Mouse (Mus musculus) spleen, postnatal 14 days (tissue): ENCODE measurements around the gene Cr1l.
A peak's percentile ranks its signal among the peaks of the same experiment; 100 is the strongest.

Experiments used
- DNase-seq, 2 experiments: peaks; one replicate each; pipeline ENCODE4 v3.0.0; 2021 to 2022; ENCODE audit warnings: low spot score in 2 of 2

The Cr1l gene

GRCm38 (mm10) chr1:195130953-195131674 lies at the start of gene Cr1l:
Cr1l (minus strand) TSS chr1:195131586.
- DNase-seq, result peak; percentile 77 to 81

DNA sequence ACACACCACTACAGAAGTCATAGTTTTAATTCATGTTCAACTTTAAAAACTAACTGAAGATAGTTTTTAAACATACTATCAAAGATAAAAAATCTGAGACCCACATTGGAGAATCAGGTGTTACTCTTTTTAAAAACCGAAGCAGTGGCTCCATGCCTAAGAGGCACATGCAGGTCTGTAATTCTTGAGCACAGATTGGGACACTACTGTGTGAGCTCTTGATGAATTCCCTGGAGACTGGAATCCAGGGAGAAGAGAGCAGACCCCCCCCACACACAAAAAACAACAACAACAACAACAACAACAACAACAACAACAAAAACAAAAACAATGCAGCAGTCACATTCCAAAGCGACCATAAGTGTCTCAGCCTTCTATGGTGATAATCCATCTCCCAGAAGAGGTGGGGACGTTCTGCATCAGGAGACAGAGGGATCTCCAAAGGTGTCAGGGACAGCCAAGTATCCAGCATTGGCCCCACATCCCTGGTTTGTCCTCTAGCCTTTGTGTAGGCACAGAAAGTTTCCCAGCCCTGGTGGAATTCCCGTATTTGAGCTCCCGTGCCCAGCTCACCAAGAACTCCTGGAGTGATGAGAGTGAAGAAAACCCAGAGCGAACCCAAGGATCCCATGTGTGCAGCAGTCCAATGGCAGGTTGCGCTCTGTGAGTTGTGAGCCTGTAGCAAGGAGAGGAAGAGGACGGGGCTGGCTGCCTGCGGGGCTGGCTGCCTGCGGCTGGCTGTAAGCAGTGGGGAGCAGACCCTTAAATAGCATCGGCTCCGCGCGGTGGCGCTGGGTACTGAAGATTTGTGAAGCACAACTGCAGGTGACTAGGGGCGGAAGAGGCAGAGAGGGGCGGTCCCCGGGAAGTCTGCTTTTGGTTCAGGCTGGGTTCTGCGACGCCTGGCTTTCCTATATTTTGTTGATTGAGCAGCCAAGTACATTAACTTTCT lies 44.9 kb upstream of the Cr1l start, which contains the start of gene Cr2:
Gene Cr2, minus strand, starts transcription at position 737 of the 952 bp plus-strand sequence.
- DNase-seq, result peak; percentile 73 to 82

GRCm38 (mm10) chr1:195164996-195165755 lies 33.8 kb upstream of the Cr1l start:
- DNase-seq, result no peak

- DNase-seq, result no peak
Measured at GRCm38 (mm10) chr1:195132070-195132469, 684 bp upstream of the Cr1l start.

DNA sequence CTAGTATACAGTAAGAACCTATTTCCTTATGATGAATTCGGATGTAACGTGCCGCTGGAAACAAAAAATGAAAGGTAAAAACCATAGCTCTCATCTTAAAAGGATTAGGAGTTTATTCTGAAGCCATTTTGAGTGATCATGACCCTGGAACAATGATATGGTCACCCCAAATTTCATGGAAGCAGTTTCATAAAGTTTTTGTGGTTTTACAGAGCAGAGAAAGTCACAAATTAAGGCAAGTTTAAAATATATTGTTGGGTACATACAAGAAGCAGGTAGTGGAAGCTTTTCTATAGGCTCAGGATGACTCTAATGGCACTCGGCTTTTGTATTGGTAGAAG lies 259 bp upstream of the Cr1l start:
- no peak for DNase-seq

- DNase-seq, result no peak
Measured at GRCm38 (mm10) chr1:195130479-195130878, 907 bp downstream of the Cr1l start.

GRCm38 (mm10) chr1:195129867-195130266 lies 1.5 kb downstream of the Cr1l start:
- no peak for DNase-seq

GRCm38 (mm10) chr1:195114414-195114813 lies 17.0 kb downstream of the Cr1l start:
- DNase-seq, result no peak

DNA sequence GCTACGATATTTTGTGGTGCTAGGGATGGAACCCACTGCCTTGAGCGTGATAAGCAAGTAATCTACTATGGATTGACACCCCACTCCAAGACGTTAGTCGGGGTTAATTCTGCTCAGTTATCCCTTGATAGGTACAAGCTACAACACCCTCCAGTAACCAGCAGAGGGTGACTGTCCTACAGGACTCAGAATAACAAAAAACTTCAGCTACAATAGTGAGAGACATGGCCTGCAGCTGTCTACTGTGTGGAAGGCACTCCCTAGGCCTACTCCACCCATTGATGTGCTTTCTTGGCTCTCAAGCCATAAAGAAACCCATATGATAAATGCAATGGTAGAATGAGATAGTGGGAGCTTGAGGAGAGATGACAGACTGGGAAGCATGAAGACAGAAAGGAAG lies 17.8 kb downstream of the Cr1l start:
- DNase-seq, result no peak

DNA sequence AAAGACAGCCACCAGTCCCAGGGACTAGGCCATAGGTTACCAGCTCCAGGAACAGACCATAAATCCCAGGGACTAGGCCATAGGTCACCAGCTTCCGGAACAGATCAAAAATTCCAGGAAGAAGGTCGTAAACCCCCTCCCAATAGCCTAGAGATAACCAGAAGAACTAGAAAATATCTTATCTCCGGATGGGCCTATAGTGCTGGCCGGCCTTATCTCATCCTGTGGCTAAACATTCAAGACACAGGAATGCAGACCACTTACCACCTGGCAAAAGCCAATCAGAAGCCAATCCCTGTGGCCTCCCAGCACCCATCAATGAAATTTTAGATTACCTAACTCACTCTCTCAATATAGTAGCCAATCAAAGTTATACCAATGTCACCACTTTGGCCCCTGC lies 30.7 kb downstream of the Cr1l start:
- no peak for DNase-seq

DNA sequence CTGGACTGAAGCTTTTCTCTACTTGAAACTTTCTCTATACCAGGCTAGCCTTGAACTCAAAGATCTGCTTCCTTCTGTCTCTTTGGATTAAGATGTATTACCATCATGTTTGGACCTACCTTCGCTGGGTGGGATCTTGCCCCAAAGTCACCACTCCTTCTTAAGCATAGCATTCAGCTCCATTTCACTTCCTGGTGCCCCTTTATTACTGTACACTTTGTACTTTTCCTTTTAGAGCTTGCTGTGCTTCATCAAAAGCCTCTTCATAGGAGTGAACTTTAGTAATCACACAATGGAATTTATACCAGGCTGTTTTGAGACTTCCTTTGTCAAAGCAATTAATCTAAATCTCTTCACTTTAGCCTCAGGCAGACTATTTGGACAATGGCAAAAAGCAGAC lies 33.4 kb downstream of the Cr1l start:
- no peak for DNase-seq

- peak; percentile 51 to 60 for DNase-seq
Measured at GRCm38 (mm10) chr1:195092220-195092720, 39.1 kb downstream of the Cr1l start, which contains the start of gene Cd46. Cd46 (minus strand) TSS chr1:195092249.

GRCm38 (mm10) chr1:195091699-195092219 lies 39.6 kb downstream of the Cr1l start:
- no peak for DNase-seq

- no peak for DNase-seq
Measured at GRCm38 (mm10) chr1:195082142-195082541, 49.2 kb downstream of the Cr1l start.
